Mouse (Mus musculus) MEL (cell line): ENCODE measurements around the gene Eef2.
A peak's percentile ranks its signal among the peaks of the same experiment; 100 is the strongest.

Source experiments
- CHD1 ChIP-seq: IDR thresholded peaks from 2 replicates; pipeline ENCODE4 v1.6.1; 2012; ENCODE audit warnings: low read depth, mild to moderate bottlenecking, inconsistent platforms, low read length, improper control_type of control experiment
- CTCF ChIP-seq, 3 experiments: IDR thresholded peaks in 2 of 3; conservative IDR thresholded peaks in 1 of 3; 2 replicates each; pipeline ENCODE4 v1.5.1; 2011 to 2012; ENCODE audit warnings: low read length in 3 of 3, low read depth in 2 of 3, mild to moderate bottlenecking in 2 of 3, improper control_type of control experiment in 1 of 3, inconsistent platforms in 1 of 3, mixed read lengths in 1 of 3, moderate library complexity in 1 of 3; ENCODE audit not compliant: control insufficient read depth in 1 of 3, insufficient read depth in 1 of 3, poor library complexity in 1 of 3, severe bottlenecking in 1 of 3
- EP300 ChIP-seq, 2 experiments: IDR thresholded peaks; 2 replicates each; pipeline ENCODE4 v1.6.1; 2011; ENCODE audit warnings: improper control_type of control experiment in 2 of 2, low read length in 2 of 2, low read depth in 1 of 2, mild to moderate bottlenecking in 1 of 2
- HCFC1 ChIP-seq: IDR thresholded peaks from 2 replicates; pipeline ENCODE4 v1.6.1; 2012; ENCODE audit warnings: low read depth, mild to moderate bottlenecking, inconsistent platforms, low read length, improper control_type of control experiment, moderate library complexity
- NRF1 ChIP-seq: IDR thresholded peaks from 2 replicates; pipeline ENCODE4 v1.6.1; 2014; ENCODE audit warnings: low read depth, mild to moderate bottlenecking, inconsistent platforms, low read length, improper control_type of control experiment, moderate library complexity; ENCODE audit not compliant: poor library complexity, insufficient read depth, severe bottlenecking
- POLR2A ChIP-seq, 2 experiments: IDR thresholded peaks; 2 replicates each; pipeline ENCODE4 v1.6.1; 2011 to 2012; ENCODE audit warnings: low read length in 2 of 2, mild to moderate bottlenecking in 2 of 2, control low read depth in 1 of 2, improper control_type of control experiment in 1 of 2, low read depth in 1 of 2, moderate library complexity in 1 of 2; ENCODE audit not compliant: control insufficient read depth in 1 of 2, insufficient read depth in 1 of 2, poor library complexity in 1 of 2
- POLR2AphosphoS5 ChIP-seq: IDR thresholded peaks from 2 replicates; pipeline ENCODE4 v1.6.1; 2012; ENCODE audit warnings: low read depth, borderline replicate concordance, mild to moderate bottlenecking, inconsistent platforms, low read length, moderate library complexity, mixed read lengths
- RCOR1 ChIP-seq: IDR thresholded peaks from 2 replicates; pipeline ENCODE4 v1.6.1; 2012; ENCODE audit warnings: low read depth, mild to moderate bottlenecking, inconsistent platforms, low read length, improper control_type of control experiment
- TAL1 ChIP-seq: IDR thresholded peaks from 2 replicates; pipeline ENCODE4 v1.6.1; 2012; ENCODE audit warnings: mild to moderate bottlenecking, inconsistent platforms, low read length, moderate library complexity, mixed read lengths
- ZNF384 ChIP-seq: IDR thresholded peaks from 2 replicates; pipeline ENCODE4 v1.6.1; 2012; ENCODE audit warnings: low read depth, mild to moderate bottlenecking, inconsistent platforms, low read length, improper control_type of control experiment

DNA sequence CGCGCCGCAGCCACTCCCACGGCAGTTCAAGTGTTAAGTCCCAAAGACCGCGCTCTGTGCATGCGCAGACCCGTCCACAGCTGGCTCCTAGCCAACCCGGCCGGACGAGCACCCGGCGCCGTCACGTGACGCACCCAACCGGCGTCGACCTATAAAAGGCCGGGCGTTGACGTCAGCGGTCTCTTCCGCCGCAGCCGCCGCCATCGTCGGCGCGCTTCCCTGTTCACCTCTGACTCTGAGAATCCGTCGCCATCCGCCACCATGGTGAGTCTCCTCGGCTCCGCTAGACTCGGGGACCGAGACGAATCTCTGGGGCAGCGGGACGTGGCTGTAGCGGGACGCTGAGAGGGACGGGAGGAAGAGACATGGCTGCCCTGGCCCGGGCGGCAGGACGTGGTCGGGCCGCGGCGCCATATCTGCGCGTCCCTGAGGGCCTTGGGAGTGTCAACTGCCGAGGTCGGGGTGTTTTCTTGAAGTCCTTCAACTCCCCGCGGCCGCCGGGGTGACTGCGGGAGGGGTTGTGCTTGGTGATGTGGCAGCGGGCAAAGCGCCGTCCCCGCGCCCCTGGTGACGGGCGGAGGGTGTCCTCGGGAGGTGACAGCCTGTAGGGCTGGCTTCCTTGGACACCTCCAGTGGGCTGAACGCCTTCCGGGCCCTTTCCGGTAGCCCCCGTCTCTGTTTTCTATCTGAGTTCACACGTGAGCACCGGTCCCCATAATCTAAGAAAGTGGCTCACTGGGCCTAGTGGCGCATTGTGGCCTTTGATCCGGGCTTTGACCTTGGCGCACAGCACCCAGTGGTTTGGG lies at the start of gene Eef2:
- TF ChIP-seq EP300 (IDR thresholded peaks at IDR 0.05; ENCODE audit: low read depth in 1 of 2, low read length in 2 of 2) = no peak
- TF ChIP-seq POLR2AphosphoS5 = peak; percentile 97; the same call in 1 of the 2 replicates
- no peak for TF ChIP-seq TAL1
- no peak for TF ChIP-seq CTCF (IDR thresholded peaks at IDR 0.05 in 2 of 3, conservative IDR thresholded peaks at IDR 0.05 in 1 of 3; ENCODE audit: control insufficient read depth in 1 of 3, insufficient read depth in 1 of 3, low read depth in 2 of 3, low read length in 3 of 3, poor library complexity in 1 of 3, severe bottlenecking in 1 of 3)
- peak; percentile 83 for TF ChIP-seq HCFC1
- no peak for TF ChIP-seq RCOR1
- peak; percentile 88 for TF ChIP-seq NRF1
- TF ChIP-seq POLR2A (IDR thresholded peaks at IDR 0.05; ENCODE audit: control insufficient read depth in 1 of 2, insufficient read depth in 1 of 2, low read depth in 1 of 2, low read length in 2 of 2, poor library complexity in 1 of 2) = peak; percentile 91 to 98
- TF ChIP-seq CHD1 = peak; percentile 57; the same call in 1 of the 2 replicates
- TF ChIP-seq ZNF384 = no peak
